Mouse (Mus musculus) thymus, adult 2 months (tissue): ENCODE data around the gene Gnb4. TPM values are rescaled to one million over a fixed set of nuclear protein-coding genes. Genes with fewer than 3 reads are reported as not detected.

Experiments
- DNase-seq: peaks from one replicate; pipeline ENCODE4 v3.0.0; 2021
- H3K27ac ChIP-seq: fragments of 200-500 bp; 2 replicates; pipeline ENCODE4 v1.5.1; 2012; ENCODE audit warnings: low read length, control low read depth; ENCODE audit not compliant: control insufficient read depth, insufficient read depth
- H3K27me3 ChIP-seq: fragments of 200-500 bp; 2 replicates; pipeline ENCODE4 v1.6.1; 2012; ENCODE audit warnings: mild to moderate bottlenecking, low read length, moderate library complexity, mixed read lengths; ENCODE audit not compliant: control insufficient read depth, insufficient read depth
- H3K36me3 ChIP-seq: fragments of 200-500 bp; 2 replicates; pipeline ENCODE4 v1.6.1; 2012; ENCODE audit warnings: mild to moderate bottlenecking, low read length, moderate library complexity; ENCODE audit not compliant: control insufficient read depth, insufficient read depth
- H3K4me1 ChIP-seq: fragments of 200-500 bp; replicated peaks from 2 replicates; pipeline ENCODE4 v1.6.1; 2012; ENCODE audit warnings: low read length; ENCODE audit not compliant: control insufficient read depth, insufficient read depth
- H3K4me3 ChIP-seq: fragments of 200-500 bp; 2 replicates; pipeline ENCODE4 v1.5.1; 2012; ENCODE audit warnings: mild to moderate bottlenecking, low read length, control low read depth, moderate library complexity; ENCODE audit not compliant: control insufficient read depth, insufficient read depth
- CTCF ChIP-seq: fragments of 200-500 bp; IDR thresholded peaks from 2 replicates; pipeline ENCODE4 v1.5.1; 2012; ENCODE audit warnings: mild to moderate bottlenecking, control low read depth, low read length, moderate library complexity, borderline replicate concordance; ENCODE audit not compliant: control insufficient read depth, poor library complexity, insufficient read depth; ENCODE audit errors: extremely low read depth
- POLR2A ChIP-seq: fragments of 200-500 bp; IDR thresholded peaks from 2 replicates; pipeline ENCODE4 v1.6.1; 2012; ENCODE audit warnings: mild to moderate bottlenecking, low read length, control low read depth, moderate library complexity; ENCODE audit not compliant: control insufficient read depth, poor library complexity, insufficient read depth; ENCODE audit errors: extremely low read depth
- WGBS: fragments of 180-500 bp; shearing (Covaris S2); methylation state at CpG from one replicate; pipeline ENCODE4 v1.1.7; 2018; 5-methylcytosine and 5-hydroxymethylcytosine counted together
- polyA plus RNA-seq: library from polyadenylated mRNA; depleted of rRNA; stranded (reverse); fragments of >200 nt; gene quantifications from 2 replicates; pipeline ENCODE4 v1.2.3, GENCODE M21; 2012; rRNA removed

Gnb4 gene
- 35.1 and 42.2 TPM in 2 replicates for polyA plus RNA-seq

DNA sequence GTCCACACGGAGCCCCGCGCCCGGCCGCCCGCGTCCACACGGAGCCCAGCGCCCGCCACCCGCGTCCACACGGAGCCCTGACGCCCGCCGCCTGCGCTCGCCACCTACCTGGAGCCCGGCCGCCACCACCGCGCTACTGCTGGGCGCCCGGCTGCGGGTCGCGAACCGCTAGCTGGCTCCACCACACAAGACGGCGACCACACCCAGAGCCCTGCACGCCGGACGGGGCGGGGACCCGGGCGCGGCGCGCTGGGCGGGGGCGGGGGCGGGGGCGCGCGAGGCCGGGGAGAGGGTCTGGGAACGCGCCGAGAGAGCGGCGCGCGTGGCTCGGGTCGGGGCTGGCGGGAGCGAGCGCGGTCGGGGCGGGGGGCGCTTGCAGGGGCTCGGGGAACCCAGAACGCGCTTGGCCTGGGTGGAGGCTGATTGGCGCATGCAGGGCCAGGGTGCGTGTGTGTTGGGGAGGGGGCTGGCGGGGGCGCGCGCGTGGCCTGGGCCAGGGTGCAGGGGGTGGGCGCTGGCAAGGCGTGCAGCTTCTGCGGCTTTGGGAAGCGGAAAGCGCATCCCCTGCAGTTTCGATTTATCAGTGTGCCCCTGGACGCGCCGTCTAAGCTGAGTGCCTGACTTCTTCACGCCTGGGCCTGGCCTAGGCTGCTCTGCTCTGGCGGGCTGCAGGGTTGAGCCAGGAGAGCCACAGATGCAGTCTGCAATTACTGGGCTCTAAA is at the start of gene Gnb4:
Gene Gnb4, minus strand, starts transcription at position 255 of the 722 bp plus-strand sequence.
- Histone ChIP-seq H3K4me1 (peaks cover 9% of the 10 kb centered on the region), H3K27ac (no peak within 1 kb of the TSS), H3K36me3 (no peaks in the 10 kb centered on the region), H3K27me3 (no peaks in the 10 kb centered on the region), H3K4me3 (peak within 1 kb of the TSS; percentile 47)
- peak; percentile 58 for DNase-seq
- TF ChIP-seq CTCF = no peak
- TF ChIP-seq POLR2A = no peak
- 3% methylated on average over 82 of the region's 83 CpGs for WGBS

DNA sequence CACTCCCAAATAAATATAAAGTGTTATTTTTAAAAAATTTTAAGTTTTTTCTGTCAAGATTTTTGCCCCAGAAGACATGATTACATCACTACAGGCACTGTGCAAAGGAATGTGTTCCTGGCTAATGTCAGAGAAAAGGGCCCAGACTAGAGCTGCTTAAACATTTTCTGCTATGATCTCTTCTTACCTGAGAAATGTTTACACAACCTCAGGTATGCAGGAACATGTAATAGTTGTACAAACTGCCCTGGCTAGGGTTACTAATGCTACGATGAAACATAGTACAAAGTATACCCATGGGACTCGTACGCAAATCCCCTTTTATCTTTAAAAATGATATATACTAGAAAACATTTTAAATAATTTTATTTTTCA is 45.2 kb upstream of the Gnb4 start:
- Histone ChIP-seq H3K4me3 (no peak overlapping the region), H3K4me1 (peaks cover 11% of the 10 kb centered on the region), H3K27ac (no peak overlapping the region), H3K36me3 (no peaks in the 10 kb centered on the region), H3K27me3 (no peaks in the 10 kb centered on the region)
- WGBS = 91% methylated on average over 3 of the region's 3 CpGs
- TF ChIP-seq CTCF (no peak), POLR2A (no peak)
- DNase-seq = no peak

DNA sequence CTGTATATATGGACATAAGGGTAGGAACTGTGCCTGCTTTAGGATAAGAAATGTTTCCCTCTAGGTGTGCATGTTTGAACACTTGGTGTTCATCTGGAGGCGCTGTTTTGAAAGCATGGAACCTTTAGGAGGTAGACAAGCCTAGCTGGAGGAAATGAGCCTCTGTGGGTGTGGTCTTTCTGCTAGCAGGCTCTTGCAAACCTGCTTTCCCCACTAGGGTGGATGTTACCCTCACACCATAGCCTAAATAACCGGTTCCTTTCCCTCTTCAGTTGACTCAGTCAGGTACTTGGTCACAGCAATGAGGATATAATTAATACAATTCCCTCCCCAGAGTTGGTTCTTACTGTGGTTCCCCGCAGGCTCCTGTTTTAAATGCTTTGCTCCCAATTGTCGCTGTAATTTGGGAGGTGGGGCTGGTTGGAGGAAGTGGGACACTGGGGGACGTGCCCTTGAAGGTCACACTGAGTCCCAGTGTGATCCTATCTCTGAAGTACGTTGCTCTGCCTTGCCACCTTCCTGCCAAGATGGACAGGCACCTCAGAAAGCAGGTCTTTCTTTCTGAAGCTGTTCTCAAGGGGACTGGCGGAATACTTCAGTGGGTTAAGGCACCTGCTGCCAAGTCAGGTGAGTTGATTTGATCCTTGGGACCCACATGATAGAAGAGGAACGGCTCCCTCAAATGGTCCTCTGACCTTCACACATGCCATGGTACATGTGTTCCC is 44.6 kb upstream of the Gnb4 start:
- Histone ChIP-seq H3K36me3 (no peaks in the 10 kb centered on the region), H3K4me3 (no peak overlapping the region), H3K27ac (no peak overlapping the region), H3K27me3 (no peaks in the 10 kb centered on the region), H3K4me1 (peaks cover 11% of the 10 kb centered on the region)
- WGBS = 70% methylated on average over 8 of the region's 8 CpGs
- peak; percentile 11 for DNase-seq
- TF ChIP-seq CTCF (no peak), POLR2A (no peak)

DNA sequence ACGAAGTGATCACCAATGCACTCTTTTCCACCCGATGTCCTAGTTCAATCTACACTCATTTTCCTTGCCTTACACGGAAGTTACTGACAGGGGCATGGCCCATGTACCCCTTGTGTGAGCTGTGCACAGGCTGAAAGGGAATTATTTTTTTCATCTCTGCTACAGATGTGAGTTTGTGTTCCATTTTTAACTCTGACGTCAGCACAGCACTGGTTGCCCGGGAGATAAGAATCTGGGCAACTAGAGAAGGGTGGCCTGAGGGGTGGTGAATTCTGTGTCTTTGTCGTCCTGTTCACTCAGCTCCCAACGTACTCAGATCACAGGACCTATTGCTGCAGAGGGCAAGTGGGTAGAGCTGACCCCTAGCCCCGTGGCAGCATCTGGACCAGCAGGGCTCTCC is 43.9 kb upstream of the Gnb4 start:
- H3K4me3 ChIP-seq = no peak overlapping the region
- DNase-seq = no peak
- H3K36me3 ChIP-seq = no peaks in the 10 kb centered on the region
- no peak for TF ChIP-seq CTCF
- no peak for TF ChIP-seq POLR2A
- H3K27ac ChIP-seq = peak overlapping the region; percentile 54
- no peaks in the 10 kb centered on the region for H3K27me3 ChIP-seq
- peaks cover 16% of the 10 kb centered on the region for H3K4me1 ChIP-seq
- 42% methylated on average over 8 of the region's 8 CpGs for WGBS

DNA sequence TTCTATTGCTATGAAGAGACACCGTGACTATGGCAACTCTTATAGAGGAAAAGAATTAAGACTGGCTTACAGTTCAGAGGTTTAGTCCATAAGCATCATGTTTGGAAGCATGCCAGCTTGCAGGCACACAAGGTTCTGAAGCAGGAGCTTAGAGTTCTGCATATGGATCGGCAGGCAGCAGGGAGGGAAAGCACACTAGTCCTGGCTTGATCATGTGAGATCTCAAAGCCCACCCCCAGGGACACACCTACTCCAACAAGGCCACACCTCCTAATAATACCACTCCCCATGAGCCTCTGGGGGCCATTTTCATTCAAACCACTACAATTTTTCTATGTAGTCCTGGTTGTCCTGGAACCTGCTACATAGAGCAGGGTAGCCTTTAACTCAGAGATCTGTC is 43.1 kb upstream of the Gnb4 start:
- Histone ChIP-seq H3K4me1 (peaks cover 17% of the 10 kb centered on the region), H3K27me3 (no peaks in the 10 kb centered on the region), H3K27ac (no peak overlapping the region), H3K36me3 (no peaks in the 10 kb centered on the region), H3K4me3 (no peak overlapping the region)
- TF ChIP-seq POLR2A = no peak
- no peak for TF ChIP-seq CTCF
- no peak for DNase-seq
- 96% methylated on average over 2 of the region's 2 CpGs for WGBS

DNA sequence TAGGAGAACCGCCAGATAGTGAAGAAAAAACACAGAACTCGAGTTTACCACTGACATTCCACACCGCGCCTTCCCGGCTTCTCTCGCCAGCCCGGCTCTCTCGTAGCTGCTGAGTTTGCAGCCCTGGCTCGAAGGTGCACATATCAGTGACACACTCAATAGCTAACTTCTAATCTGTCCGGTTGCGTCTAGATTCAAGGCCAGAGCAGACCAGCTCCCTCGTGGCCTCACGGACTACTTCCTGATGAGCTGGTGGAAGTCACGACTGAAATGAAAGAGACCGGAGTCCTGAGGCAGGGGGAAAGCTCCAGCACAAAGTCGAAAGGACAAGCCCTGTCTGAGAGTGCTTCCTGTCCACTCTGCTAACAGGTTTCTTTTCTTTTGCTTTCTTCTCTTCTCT is 42.4 kb upstream of the Gnb4 start:
- TF ChIP-seq POLR2A (no peak), CTCF (no peak)
- no peak for DNase-seq
- Histone ChIP-seq H3K36me3 (no peaks in the 10 kb centered on the region), H3K27me3 (no peaks in the 10 kb centered on the region), H3K4me3 (no peak overlapping the region), H3K4me1 (peaks cover 17% of the 10 kb centered on the region), H3K27ac (no peak overlapping the region)
- 75% methylated on average over 16 of the region's 16 CpGs for WGBS
